Mouse (Mus musculus): Measurements from ENCODE around the gene Lsm7.

DNA sequence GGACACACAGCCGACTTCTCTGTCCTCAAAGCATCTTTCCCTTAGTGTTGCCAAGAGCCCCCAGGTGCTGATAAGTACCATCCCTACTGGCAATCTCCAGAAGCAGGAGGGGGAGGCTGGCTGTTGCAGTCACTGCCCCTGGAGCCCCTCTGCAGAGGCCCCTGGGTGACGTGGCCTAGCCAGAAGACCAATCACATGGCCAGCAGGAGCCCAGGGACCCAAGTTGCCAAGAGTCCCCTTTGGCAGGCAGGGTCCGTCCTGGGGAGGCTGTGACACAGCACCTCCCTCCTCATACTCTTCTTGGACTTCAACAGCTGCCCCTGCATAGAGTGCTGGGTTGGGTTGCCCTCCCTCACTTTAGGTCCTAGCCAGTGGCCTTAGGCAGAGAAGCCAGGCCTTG lies 52.0 kb downstream of the Lsm7 start:
- no peak for TF ChIP-seq CTCF (IDR thresholded peaks at IDR 0.05; ENCODE audit: control insufficient read depth, insufficient read depth, low read length)
- no peak for TF ChIP-seq POLR2A (IDR thresholded peaks at IDR 0.05; ENCODE audit: borderline replicate concordance, control insufficient read depth, low read depth, low read length)

All from bone marrow, adult 2 months (tissue).